Mouse (Mus musculus) midbrain, embryonic 13.5 days (tissue): ENCODE measurements at regions not wholly inside any gene's neighbourhood (a gene's known extent, or its start where the extent isn't known, plus 50 kb on each side); places are given as distances from the start of the nearest gene placed in this dataset.

Experiments
- ATAC-seq: fragments of 200-750 bp; cut with Nextera tagmentation; 2 replicates; pipeline ENCODE4 v1.8.0; 2017; ENCODE audit warnings: mild to moderate bottlenecking, moderate TSS enrichment, moderate library complexity
- H3K27ac ChIP-seq: fragments of 300-500 bp; sonication (generic); 2 replicates; pipeline ENCODE4 v1.5.1; 2015; ENCODE audit warnings: inconsistent platforms, mild to moderate bottlenecking, moderate library complexity
- H3K27me3 ChIP-seq: fragments of 300-500 bp; sonication (generic); 2 replicates; pipeline ENCODE4 v1.6.1; 2015; ENCODE audit warnings: mild to moderate bottlenecking, inconsistent platforms
- H3K36me3 ChIP-seq: fragments of 300-500 bp; sonication (generic); 2 replicates; pipeline ENCODE4 v1.6.1; 2015; ENCODE audit warnings: mild to moderate bottlenecking, inconsistent platforms
- H3K4me1 ChIP-seq: fragments of 300-500 bp; sonication (generic); replicated peaks from 2 replicates; pipeline ENCODE4 v1.6.1; 2015; ENCODE audit warnings: inconsistent platforms
- H3K4me2 ChIP-seq: fragments of 300-500 bp; sonication (generic); replicated peaks from 2 replicates; pipeline ENCODE4 v1.6.1; 2015; ENCODE audit warnings: moderate library complexity, mild to moderate bottlenecking, inconsistent platforms
- H3K4me3 ChIP-seq: fragments of 300-500 bp; sonication (generic); replicated peaks from 2 replicates; pipeline ENCODE4 v1.5.1; 2015; ENCODE audit warnings: mild to moderate bottlenecking, inconsistent platforms
- H3K9ac ChIP-seq: fragments of 300-500 bp; sonication (generic); replicated peaks from 2 replicates; pipeline ENCODE4 v1.6.1; 2015; ENCODE audit warnings: mild to moderate bottlenecking, inconsistent platforms
- H3K9me3 ChIP-seq: fragments of 300-500 bp; sonication (generic); 2 replicates; pipeline ENCODE4 v1.6.1; 2016; ENCODE audit warnings: mild to moderate bottlenecking, inconsistent platforms
- WGBS: fragments of 180-500 bp; shearing (Covaris S2); methylation state at CpG from one replicate; pipeline ENCODE4 v1.1.7; 2015; 5-methylcytosine and 5-hydroxymethylcytosine counted together

DNA sequence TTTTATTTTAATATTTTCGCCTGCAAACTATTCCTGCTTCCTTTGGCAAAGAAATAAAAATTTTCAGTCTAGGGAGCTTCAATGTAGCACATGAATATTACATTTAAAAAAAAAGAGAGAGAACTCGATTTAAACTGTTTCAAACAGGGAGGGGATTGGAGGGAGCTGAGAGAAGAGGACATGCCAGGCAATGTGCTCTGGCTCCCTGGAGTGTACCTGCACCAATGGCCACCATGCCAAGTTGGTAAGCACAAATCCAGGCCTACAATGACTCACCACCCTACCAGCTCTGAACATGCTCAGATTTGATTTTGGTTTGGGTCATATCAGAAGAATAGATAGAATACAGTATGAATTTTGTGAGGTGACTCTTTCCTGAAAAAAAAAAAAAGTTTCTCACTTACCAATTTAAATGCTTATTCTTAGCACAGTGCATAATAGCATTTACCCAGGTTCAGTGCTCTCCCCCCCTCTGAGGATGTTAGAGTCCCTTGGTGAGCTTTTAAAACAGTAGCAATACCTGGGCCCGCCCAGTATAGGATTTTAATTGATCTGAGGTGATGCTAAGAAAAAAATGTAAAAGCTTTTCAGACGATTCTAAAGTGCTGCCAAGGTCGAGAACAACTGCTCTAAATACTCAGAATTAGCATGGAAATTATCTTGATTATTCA, 80.5 kb upstream of the Mdfic start:
- H3K9ac ChIP-seq: no peak overlapping the region
- H3K36me3 ChIP-seq: no peaks in the 10 kb centered on the region
- no peak overlapping the region for H3K4me3 ChIP-seq
- peaks cover 11% of the 10 kb centered on the region; the same call in 1 of the 2 replicates for H3K4me1 ChIP-seq
- 9% methylated on average over 5 of the region's 5 CpGs for WGBS
- H3K4me2 ChIP-seq: no peak overlapping the region
- no peak overlapping the region for H3K27ac ChIP-seq
- no peaks in the 10 kb centered on the region for H3K9me3 ChIP-seq
- ATAC-seq: no peak
- H3K27me3 ChIP-seq: no peaks in the 10 kb centered on the region

DNA sequence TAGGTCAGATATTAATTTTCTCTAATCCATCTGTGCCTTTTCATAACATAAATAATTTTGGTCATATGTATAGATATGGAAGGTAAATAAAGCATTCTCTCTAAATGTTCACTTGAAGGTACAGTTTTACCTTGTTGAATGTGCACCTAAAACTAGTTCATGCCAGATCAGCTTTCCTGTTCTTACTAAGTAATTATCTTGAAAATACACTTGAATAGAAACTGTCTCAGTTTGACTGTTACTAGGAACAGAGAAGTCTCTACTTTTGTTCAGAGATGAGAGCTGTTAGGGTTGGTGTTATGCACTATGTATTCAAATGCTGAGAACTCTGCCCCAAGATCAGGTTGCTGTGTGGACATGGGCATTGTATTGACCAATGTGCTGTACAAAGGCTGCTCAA, 76.2 kb upstream of the Mdfic start:
- Histone ChIP-seq H3K27ac (no peak overlapping the region), H3K9ac (no peak overlapping the region), H3K4me3 (no peak overlapping the region), H3K4me2 (no peak overlapping the region), H3K9me3 (no peaks in the 10 kb centered on the region), H3K36me3 (no peaks in the 10 kb centered on the region), H3K4me1 (peaks cover 7% of the 10 kb centered on the region; the same call in 1 of the 2 replicates), H3K27me3 (no peaks in the 10 kb centered on the region)
- ATAC-seq: no peak

DNA sequence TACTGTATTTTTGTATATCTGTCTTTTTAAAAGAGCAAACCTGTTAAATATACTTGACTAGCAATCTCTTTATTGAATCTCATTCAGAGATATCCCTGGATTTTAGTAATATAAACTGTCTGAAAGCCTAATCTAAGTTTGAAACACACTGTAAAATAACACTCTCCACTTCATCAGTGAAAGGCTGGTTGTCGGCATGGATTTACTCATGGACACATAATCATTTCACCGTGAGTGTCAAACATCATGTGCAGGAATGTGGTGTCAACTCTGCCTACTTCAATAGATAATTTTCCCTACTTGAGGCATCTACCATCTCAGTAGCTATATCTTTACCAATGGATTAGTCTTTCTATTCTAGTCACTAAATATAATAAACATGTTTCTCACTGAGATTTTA, 73.0 kb upstream of the Mdfic start:
- Histone ChIP-seq H3K4me3 (no peak overlapping the region), H3K4me2 (no peak overlapping the region), H3K9me3 (no peaks in the 10 kb centered on the region), H3K4me1 (no peaks in the 10 kb centered on the region), H3K27me3 (no peaks in the 10 kb centered on the region), H3K27ac (no peak overlapping the region), H3K9ac (no peak overlapping the region), H3K36me3 (no peaks in the 10 kb centered on the region)
- WGBS: 87% methylated on average over 2 of the region's 2 CpGs
- ATAC-seq: no peak
